Mouse (Mus musculus) left cerebral cortex, adult 9 months (tissue): ENCODE measurements at regions not wholly inside any gene's neighbourhood (a gene's known extent, or its start where the extent isn't known, plus 50 kb on each side); places are given as distances from the start of the nearest gene placed in this dataset.

Experiments
- DNase-seq, 2 experiments: peaks; one replicate each; pipeline ENCODE4 v3.0.0; 2022; ENCODE audit warnings: low spot score in 2 of 2

GRCm38 (mm10) chr15:13455560-13456219 lies 282.2 kb upstream of the Cdh6 start:
- no peak for DNase-seq

DNA sequence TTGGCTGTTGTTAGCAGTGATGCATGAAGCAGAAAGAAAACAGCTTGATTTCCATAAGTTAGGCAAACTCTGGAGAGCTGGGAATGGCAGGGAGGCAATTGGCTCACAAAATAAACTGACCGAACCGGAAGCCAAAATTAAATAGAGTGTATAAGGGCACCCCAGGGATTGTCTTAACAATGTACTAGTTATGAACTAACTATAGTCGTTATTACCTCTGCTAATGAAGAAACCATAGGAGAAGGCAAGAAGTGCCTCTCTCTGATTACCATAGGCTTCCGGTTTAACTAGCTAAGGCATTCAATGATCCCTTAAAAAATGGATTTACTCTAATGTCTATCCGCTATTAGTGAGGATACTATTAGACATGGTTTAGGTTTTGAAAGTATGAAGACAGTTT lies 276.9 kb upstream of the Cdh6 start:
- DNase-seq: no peak

GRCm38 (mm10) chr15:13434608-13435007 lies 261.1 kb upstream of the Cdh6 start:
- DNase-seq: no peak

GRCm38 (mm10) chr15:13432971-13433370 lies 259.5 kb upstream of the Cdh6 start:
- DNase-seq: no peak

DNA sequence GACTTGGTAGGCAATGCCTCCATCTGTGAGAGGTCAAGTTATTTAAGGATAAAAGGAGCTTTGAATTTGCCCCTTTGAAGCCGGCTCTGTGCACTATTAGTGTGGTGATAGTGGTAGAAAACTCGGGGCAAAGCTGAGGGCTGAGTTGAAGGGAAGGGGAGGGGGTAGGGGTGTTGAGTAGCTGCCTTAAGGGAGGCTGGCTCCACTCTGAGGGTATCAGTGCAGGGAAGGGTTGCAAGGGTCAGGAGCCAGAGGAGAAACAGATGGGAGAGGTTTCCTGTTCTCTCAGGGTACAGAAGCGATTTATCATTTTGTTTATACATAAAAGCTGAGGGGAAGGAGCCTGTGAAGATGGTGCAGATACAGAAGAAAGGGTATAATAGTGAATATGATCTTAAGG lies 246.1 kb upstream of the Cdh6 start:
- no peak for DNase-seq

- no peak for DNase-seq
Observed at GRCm38 (mm10) chr15:13410065-13410688, 236.7 kb upstream of the Cdh6 start.

GRCm38 (mm10) chr15:13393155-13393554 lies 219.7 kb upstream of the Cdh6 start:
- no peak for DNase-seq

GRCm38 (mm10) chr15:13391331-13391730 lies 217.9 kb upstream of the Cdh6 start:
- no peak for DNase-seq

DNA sequence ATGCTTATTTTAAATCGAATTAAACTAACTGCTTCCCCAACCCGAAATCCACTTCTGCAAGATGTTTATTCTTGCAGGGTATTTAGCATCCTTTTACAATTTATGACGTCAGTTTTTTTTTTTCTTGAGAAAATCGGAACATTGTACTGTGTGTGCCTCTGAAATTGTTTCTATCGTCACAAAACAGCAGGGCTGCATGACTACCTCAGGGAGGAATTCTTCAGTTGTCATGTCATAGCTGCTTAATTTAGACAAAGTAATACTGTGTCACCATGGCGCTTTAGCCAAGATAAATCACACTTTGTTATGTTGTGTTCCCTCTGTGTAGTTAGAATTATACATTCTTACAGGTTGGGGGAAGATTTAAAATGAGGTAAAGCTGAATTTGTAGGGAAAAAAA lies 211.3 kb upstream of the Cdh6 start:
- no peak for DNase-seq

GRCm38 (mm10) chr15:13375590-13375989 lies 202.1 kb upstream of the Cdh6 start:
- DNase-seq: no peak

GRCm38 (mm10) chr15:13368799-13369198 lies 195.3 kb upstream of the Cdh6 start:
- no peak for DNase-seq

- DNase-seq: no peak
Observed at GRCm38 (mm10) chr15:13367291-13367954, 193.9 kb upstream of the Cdh6 start.

GRCm38 (mm10) chr15:13366606-13367005 lies 193.1 kb upstream of the Cdh6 start:
- no peak for DNase-seq

DNA sequence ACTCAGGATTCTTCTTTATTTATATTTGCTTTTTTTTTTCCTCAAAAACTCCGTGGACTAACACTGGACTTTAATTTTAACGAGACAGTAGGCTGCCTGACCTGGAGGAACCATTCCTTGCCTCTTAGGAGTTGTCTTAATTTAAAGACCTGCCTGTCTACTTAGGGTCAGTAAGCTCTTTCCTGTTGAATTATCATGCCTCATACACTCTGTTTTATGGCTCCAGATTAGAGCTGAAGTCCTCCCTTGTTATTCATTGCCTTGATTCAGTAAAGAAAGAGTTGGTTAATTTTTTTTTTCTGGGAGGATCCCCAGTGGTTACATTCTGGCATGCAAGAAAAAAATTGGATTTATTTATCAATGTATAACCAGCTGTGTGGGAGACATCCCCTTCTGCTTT lies 187.3 kb upstream of the Cdh6 start:
- DNase-seq: no peak

GRCm38 (mm10) chr15:13359026-13359425 lies 185.6 kb upstream of the Cdh6 start:
- DNase-seq: no peak

GRCm38 (mm10) chr15:13350321-13350720 lies 176.8 kb upstream of the Cdh6 start:
- DNase-seq: no peak

- DNase-seq: no peak
Observed at GRCm38 (mm10) chr15:13336392-13336791, 162.9 kb upstream of the Cdh6 start.

DNA sequence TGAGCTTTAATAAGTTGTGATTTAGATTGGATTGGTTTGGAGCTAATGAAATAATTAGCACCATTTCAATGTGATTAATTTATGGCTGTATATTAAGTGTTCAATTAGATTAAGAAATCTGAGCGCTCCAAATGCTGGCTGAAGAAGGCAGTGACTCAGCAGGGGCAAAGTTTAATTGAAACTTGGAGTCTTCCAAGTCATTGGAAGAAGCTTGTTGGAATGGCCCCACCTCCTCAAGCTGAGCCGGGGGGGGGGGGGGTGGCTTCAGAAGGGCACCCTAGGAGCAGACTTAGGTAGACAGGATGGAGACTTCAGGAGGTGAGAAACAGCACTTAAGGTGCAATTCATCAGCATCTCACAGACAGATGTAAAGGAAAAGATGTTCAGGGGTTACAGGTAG lies 151.0 kb upstream of the Cdh6 start:
- no peak for DNase-seq

GRCm38 (mm10) chr15:13320599-13321348 lies 147.3 kb upstream of the Cdh6 start:
- DNase-seq: no peak

DNA sequence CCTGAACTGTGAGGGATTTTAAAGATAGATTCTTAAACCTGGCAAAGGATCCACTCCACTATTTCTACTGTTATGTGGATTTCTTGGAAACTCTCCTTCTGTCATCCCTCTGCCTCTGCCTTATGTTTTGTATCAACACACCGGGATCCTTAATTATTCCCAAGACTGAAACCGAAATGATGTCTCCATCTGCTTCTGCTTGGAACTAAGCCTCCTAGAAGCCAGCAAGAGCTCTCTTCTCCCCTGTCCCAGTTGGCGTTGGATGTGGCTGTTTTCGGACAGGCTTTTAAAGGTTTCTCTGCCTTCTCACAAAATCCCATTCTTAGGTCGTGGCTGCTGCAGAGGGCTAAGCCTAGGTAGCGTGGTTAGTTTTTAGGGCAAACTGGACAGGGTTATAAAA lies 131.1 kb upstream of the Cdh6 start:
- peak in 1 of 2 experiments; percentile 39 for DNase-seq

- DNase-seq: no peak
Observed at GRCm38 (mm10) chr15:13303456-13303855, 130.0 kb upstream of the Cdh6 start.

- no peak for DNase-seq
Observed at GRCm38 (mm10) chr15:13302672-13303071, 129.2 kb upstream of the Cdh6 start.

- DNase-seq: no peak
Observed at GRCm38 (mm10) chr15:13296967-13297366, 123.5 kb upstream of the Cdh6 start.
